Mouse (Mus musculus) 416B (cell line): ENCODE data around the gene 1700023F06Rik.
A peak's percentile ranks its signal among the peaks of the same experiment; 100 is the strongest.

Experiments
- DNase-seq: peaks from one replicate; pipeline ENCODE4 v3.0.0; 2011; ENCODE audit warnings: low read depth

Gene 1700023F06Rik

DNA sequence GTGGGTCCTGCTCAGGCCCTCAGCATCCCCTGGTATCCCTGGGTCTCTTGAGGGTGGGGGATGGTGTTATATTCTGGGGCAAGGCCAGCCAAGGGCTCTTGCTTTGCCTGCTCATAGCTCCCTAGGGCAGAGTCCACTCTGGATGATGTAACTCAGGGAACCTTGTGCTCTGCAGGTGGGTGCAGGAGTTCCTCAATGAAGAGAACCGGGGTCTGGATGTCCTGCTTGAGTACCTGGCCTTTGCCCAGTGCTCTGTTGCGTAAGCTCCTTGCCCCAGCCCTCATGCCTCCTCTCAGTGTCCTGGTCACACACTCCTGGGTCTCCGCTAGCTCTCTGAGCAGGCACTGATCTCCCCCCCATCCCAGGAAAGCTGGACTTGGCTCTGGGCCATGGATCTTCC lies 26.4 kb downstream of the 1700023F06Rik start:
- no peak for DNase-seq

GRCm38 (mm10) chr11:103181349-103181748 lies 27.0 kb downstream of the 1700023F06Rik start:
- DNase-seq: no peak

DNA sequence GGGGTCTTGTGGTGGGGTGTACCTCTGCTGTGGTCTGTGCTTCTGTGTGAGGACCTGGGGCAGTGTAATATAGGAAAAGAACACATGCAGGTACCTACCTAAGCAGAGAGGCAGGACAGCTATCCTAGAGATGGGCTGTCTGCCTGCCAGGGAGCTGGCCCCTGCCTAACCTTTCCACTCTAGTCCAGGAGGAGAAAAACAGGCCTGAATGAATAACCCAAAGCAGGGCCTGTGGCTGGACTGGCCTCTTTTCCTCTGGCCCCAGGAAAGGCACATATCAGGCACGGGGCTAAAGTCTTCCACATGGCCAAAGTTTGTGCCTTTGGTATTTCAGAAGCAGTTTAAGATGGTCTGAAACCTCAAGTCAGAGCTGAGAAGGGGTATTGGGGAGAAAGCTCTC lies 27.9 kb downstream of the 1700023F06Rik start:
- no peak for DNase-seq

GRCm38 (mm10) chr11:103178748-103179147 lies 29.6 kb downstream of the 1700023F06Rik start:
- no peak for DNase-seq

- DNase-seq: peak; percentile 97
Measured at GRCm38 (mm10) chr11:103177815-103178485, 30.4 kb downstream of the 1700023F06Rik start.

DNA sequence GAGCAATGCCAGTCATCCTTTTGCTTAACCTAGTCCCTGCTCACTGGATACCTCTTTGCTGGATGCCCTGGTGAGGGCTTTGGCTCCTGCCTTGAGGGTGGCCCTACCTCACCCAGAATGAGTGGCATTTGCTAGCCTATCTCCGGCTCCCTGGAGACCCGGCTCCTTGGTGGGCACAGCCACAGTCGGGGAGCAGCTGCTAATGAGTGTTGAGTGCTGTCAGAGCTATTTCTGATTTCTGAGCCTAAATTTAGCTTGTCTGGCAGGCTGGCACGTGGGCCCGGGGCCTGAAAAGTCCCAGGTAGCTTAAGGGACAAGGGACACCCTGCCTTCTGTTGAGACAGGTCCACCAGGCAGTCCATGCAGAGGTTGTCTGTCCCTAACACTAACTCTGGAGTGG lies 31.1 kb downstream of the 1700023F06Rik start:
- DNase-seq: no peak

DNA sequence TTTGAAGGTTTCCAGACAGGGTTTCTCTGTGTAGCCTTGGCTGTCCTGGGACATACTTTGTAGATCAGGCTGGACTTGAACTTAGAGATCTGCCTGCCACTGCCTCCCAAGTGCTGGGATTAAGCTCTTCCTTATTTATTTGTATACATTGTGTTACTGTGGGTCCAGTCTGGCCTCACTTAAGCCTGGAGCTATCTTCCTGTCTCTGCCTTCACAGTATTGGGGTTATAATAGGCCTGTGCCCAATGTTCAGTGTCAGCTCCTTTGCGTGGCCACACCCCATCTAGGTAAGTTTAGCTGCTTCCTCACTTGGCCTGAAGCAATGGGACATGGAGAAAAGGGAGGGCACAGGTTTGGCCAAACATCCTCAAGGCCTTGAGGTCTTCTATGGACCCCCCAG lies 31.8 kb downstream of the 1700023F06Rik start:
- DNase-seq: no peak

DNA sequence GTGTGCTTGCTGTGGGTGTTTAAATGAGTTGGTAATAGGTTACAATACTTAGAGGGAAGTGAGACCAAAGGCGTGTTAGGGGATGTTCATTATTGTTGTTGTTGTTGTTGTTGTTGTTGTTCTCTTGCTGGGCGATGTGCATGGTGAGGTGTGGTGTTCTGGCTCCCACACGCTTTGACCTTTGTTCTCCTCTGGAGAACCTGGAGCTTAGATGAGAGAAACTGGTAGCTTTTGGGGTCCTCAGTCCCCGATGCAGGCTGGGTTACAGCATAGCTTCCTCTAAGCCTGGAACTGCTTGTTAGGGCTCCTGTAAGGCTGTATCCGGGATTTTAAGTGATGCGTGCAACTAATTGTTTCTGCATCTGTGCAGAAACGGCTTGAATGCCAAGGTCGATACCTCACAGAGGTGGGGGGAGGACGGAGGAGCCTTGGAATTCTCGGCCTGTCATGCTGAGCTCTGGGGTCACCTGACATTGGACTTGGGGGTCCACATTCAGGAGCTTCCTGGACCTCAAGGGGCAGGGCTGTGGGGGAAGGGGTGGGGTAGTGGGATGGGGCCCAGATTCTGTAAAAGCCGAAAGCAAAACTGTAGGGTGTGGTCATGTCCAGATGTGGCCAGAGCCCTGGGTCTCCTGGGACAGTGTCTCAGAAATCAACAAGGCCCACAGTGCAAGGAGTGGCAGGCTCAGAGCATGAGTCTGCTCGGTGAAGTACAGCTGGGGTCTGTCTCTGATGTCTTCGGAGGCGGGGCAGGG lies 32.5 kb downstream of the 1700023F06Rik start:
- no peak for DNase-seq

DNA sequence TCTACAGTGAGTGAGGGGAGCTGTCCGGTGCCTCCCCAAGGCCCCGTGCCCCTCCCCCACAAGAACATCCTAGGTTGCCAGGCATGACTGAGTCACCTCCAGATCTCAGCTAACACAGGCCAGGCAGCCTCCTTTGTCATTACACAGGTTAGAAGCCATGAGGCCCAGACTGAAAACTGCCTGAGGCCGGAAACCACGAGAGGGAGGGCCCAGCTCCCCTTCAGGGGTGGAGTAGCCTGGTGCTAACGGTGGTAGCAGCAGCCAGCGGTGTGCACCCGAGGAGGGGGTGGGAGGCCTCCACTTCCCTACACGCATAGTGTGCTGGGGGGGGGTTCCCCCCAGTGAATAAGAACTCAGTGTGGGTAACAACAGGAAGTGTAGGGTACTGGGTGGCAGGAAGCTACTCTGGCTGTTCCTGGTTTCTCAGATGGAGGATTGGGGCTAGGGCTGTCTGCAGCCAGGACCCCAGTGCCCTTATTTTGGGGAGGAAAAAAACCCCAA lies 33.4 kb downstream of the 1700023F06Rik start:
- peak; percentile 98 for DNase-seq

DNA sequence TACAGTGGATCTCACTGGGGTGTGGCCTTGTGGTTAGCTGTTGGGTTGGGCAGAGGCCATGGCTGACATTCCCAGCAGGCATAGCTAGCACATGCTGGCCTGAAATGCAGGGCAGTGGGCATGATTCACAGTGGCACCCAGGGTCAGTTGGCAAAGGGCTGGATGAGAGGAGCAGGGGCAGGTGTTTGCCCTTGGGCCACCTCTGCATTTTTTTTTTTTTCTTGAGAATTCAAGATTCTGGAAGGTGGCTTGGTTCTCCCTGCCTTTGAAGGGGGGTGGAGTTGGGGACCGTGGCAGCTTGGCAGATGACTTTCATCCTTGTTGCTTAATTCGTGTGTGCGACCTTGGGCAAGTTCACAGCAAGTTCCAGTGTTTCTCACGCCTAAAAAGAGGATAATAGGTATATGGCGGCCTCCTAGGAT lies 33.9 kb downstream of the 1700023F06Rik start:
- DNase-seq: peak; percentile 78

DNA sequence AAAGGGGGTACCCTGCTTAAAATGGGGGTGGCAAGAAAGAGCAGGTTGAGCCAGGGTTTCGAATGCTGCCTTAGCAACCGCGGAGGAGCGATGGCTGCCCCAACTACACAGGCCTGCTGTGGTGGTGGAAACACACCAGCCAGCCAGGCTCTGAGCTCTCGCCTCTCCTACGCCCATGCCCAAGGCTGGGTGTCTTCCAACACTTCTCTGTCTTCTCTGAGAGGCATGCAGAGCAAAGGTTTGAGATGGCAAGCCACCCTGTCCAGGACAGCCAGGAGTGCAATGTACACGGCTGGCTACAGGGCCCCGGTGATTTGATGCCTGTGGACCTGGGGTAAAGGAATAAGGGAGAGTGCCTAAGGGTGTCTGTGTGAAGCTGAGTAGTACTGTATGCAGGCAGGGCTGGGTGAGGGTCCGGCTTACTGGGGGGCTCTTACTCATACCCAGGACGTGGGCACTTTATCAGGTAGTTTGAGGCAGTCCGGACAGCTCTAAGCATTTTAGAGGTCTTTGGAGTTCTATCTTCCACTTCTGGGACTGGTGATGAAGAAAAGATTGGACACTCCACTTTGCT lies 34.5 kb downstream of the 1700023F06Rik start:
- no peak for DNase-seq

- DNase-seq: no peak
Measured at GRCm38 (mm10) chr11:103173041-103173770, 35.2 kb downstream of the 1700023F06Rik start.

DNA sequence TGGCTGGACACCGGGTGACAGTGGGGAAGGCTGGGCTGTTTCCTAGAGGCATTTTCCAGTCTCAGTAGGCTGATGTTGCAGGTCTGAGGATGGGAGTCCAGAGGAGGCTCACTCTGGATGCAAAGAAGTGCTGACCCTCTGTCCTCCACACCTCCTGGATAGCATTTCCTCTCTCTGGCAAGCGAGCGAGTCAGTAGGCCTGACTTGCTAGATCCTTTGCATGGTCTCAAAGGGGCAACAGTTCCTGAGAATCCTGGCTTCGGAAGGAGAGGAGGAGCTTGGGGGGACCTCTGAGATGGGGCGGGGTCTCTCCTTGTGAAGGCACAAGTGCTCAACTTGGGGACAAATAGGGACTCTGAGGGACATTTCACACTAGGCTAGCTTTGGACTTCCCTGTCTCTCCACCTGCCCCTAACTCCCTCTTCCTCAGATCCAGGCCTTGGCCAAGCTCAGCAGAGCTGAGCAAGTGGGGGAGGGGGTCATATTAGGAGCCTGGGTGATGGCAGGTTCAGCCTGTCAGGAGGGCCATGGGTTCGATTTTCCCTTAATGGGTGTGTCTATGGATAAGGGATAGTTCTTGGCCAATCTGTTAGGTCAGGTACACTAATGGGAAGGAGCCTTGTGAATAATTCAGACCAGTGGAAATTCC lies 35.8 kb downstream of the 1700023F06Rik start:
- DNase-seq: no peak

- DNase-seq: no peak
Measured at GRCm38 (mm10) chr11:103171703-103172391, 36.5 kb downstream of the 1700023F06Rik start.

GRCm38 (mm10) chr11:103171286-103171620 lies 37.1 kb downstream of the 1700023F06Rik start:
- DNase-seq: no peak

DNA sequence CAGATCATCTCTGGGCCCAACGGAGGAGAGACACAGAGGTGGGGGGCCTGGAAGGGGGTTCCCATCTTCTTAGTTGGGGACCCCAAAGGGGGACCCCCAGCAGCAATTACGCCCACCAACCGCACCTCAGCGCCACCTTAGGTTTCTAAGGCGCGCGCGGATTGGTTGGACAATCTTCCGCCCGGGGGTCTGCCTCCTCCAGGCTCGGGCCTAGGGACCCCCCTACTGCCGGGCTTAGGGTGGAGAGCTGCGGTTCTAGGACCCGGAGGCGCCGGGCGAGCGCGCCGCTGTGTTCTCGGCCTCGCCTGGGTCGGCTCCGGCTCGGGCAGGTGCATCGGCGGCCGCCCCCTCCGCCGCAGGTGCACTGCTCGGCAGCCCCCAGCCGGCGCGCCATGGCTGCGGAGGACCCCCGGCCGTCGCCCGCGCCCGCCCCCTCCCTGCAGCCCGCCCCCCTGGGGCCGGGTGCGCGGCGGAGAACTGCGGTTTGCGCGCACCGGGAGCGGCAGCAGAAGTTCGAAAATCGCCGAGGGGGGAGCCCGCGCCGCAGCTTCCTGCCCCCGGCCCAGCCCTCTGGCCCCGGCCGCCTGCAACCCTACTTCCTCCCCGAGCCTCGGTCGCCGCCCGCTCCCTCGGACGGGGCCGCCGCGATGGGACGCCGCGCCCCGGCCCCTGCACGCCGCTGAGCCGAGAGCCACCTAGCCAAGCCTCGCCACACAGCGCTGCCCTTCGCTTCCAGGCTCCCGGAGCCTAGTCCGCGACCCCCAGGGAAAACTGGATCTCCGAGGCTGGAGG lies 37.7 kb downstream of the 1700023F06Rik start, which contains the start of gene Fmnl1:
Fmnl1 (plus strand) TSS at position 614 of the 792 bp plus-strand sequence.
- peak; percentile 46 for DNase-seq

- DNase-seq: no peak
Measured at GRCm38 (mm10) chr11:103170111-103170493, 38.3 kb downstream of the 1700023F06Rik start.

DNA sequence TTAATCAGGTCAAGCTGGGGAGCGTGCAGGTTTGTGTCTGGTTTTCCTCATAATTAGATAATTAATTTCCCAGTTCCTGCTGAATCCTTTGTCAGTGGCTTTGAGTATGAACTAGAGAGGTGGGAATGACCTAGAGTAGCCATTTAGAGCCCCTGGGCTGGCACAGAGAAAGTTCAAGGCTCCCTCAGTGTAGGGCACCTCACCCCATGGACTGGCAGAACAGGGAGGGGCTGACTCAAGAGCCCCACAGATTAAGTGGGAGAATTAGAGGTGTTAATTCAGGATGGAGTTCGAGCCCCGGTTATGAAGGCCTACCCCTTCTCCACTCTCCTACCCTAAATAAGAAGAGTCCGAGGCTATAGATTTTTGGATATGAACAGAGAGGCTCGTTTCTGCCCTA lies 38.7 kb downstream of the 1700023F06Rik start:
- DNase-seq: no peak

GRCm38 (mm10) chr11:103168690-103169390 lies 39.5 kb downstream of the 1700023F06Rik start:
- peak; percentile 75 for DNase-seq

- no peak for DNase-seq
Measured at GRCm38 (mm10) chr11:103164391-103164790, 44.0 kb downstream of the 1700023F06Rik start.
